Mouse (Mus musculus) adrenal gland, postnatal 36 days (tissue): ENCODE measurements around the gene Arhgef12. TPM values are rescaled to one million over a fixed set of nuclear protein-coding genes. Genes with fewer than 3 reads are reported as not detected.

Experiments
- DNase-seq, 2 experiments: peaks; one replicate each; pipeline ENCODE4 v3.0.0; 2021; ENCODE audit warnings: mixed read lengths in 1 of 2
- total RNA-seq, 2 experiments: library from RNA; stranded (reverse); gene quantifications; 2 replicates each; pipeline ENCODE4 v1.2.3; 2021

Arhgef12 gene
- total RNA-seq, 2 experiments from 2014 or later, result 122 to 142 TPM

DNA sequence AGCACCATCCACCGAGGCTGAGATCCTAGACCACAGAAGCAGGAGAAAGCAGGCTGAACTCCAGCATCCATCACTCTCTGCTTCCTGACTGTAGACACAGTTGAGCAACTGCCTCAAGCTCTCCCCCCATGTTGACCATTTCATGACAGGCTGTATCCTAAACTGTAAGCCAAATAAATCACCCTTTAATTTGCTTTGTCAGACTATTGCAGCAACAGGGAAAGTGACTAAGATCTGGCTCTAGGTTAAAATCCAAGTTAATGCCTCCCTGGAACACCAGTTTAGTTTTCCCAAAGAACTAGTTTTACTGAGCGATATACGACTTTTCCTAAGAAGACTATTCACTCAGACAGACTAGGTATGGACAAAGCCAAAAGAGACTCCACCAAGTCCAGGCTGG lies 28.3 kb downstream of the Arhgef12 start:
- no peak for DNase-seq

DNA sequence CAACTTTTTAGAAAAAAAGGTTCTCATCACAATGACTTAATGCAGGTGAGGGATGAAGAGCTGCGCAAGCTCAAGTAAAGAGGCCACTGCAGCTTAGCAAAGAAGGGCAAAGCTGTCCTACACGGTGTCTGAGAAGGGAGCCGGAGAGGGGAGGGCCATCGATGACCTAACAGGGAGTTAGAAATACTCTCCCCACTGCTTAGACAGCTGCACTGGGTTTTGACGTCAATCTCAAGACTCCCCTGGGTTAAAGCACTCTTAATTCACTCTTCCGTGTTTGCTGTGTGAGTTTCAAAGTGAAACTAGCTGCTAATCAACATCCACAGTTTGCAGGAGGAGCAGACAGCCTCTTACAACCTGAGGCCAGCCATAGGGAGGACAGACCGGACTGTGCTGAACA lies 30.9 kb downstream of the Arhgef12 start:
- no peak for DNase-seq

DNA sequence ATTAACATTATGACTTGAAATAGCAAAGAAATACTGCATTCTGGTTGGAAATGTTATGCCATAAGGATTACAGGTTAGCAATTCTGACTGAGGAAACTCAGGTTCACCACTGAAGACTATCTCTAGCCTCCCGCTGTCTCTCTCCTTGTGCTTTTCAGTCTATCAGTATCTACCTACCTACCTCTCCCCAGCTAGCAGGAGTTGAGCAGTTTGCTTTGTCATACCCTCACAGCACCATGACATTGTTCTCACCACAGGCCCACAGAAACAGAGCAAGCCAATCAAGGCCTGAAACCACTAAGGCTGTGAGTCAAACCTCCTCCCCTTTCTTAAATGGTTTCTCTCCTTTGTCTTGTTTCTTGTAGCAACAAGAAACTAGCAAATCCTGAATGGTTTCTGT lies 32.4 kb downstream of the Arhgef12 start:
- DNase-seq, result no peak

DNA sequence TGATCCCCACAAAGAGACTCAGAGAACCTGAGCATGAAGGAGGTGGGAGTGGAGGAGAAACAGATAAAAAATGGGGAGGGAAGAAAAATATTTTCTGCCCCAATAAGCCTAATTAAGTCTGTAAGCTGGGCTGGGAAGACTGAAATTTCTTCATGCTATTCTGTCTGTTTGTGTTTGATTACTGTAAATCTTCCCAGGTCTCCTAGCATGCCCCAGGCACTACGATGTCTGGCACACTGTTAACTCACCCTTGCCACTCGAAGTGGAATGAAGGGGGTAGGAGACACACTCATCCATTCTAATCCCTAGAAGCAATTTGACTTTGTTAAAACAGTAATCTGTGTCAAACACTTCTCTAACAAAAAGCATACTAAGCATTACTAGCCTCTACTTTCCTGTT lies 35.3 kb downstream of the Arhgef12 start:
- DNase-seq, result no peak

DNA sequence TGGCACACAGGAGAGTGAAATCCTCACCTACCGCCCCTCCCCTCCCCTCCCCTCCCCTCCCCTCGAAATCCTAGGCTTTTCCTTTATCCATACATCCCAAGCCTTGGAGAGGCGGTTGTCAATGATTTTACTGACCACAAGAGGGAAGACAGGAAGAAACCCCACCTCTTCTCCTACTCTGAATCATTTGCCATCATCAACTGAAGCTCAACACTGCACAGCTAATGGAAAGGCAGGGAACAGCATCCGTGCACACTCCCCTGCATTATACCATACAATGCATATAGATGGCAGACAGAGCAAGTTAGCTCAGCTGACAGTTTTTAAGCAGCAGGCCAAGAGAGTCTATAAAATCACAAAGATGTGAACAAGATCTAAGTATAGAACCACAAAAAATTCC lies 35.9 kb downstream of the Arhgef12 start:
- no peak for DNase-seq

DNA sequence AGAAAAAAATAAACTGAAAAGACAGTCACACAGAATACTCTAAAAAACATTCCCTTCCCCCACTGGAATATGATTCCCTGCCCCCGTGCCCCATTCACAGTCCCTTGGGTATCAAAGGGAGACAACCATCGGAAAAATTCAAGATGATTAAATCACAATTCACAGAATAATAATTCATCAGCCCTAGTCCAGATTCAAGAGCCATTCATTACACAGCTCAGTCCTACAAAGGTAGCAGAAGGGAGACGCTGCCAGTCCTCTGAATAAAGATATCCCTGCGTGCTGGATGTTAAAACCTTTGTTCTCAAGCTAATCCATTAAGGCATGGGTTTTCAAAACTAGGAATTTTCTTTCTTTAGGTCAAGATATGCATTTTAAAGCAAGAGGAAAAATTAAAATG lies 36.5 kb downstream of the Arhgef12 start:
- no peak for DNase-seq

DNA sequence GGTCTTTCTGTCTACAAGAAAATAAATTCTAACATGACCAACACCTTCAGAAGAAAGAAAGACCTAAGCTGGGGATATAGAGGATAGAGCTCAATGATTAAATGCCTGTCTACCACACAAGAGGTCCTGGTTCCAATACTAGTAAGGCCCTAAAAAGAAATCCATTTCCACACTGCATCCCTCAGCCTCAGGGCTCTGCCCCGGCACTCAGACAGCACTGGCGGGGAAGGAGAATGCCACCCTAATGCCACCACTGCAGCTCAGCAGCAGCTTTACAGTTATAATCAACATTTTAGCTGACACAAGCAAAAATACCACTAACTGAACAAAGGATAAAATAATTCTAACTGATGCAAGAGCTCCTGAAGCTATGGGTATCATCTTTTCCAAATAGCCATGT lies 36.9 kb downstream of the Arhgef12 start:
- DNase-seq, result no peak

DNA sequence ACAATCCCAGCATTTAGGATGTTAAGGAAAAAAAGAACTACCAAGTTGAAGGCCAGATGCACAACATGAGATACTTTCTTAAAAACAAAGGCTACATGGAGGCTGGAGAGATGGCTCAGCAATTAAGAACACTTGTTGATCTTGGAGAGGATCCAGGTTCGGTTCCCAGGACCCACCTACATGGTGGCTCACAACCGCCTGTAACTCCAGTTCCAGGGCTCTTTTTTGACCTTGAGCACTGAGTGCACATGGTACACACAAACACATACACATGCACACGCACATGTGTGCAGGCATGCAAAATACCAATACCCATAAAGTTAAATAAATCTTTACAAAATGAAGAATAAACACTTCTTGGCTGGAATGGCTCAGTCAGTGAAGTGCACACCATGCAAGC lies 39.1 kb downstream of the Arhgef12 start:
- DNase-seq, result no peak

DNA sequence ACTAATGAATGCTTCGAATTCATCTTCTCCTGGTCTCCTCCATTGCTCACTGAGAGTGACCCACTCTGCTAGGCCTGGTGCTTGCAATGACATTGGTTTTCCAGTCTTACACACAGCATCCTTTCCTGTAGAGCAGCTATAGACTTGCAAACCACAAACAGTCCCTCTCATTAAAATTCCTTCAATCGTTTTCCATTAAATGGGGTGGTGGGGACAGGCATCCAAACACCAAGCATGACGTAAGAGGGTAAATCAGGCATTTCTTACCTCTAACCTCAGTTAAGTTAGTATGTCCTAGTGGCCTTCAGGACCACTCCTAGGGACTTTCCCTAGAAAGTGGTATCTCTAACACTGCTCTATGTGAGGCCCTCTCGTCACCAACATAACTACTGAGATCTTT lies 41.8 kb downstream of the Arhgef12 start:
- no peak for DNase-seq

DNA sequence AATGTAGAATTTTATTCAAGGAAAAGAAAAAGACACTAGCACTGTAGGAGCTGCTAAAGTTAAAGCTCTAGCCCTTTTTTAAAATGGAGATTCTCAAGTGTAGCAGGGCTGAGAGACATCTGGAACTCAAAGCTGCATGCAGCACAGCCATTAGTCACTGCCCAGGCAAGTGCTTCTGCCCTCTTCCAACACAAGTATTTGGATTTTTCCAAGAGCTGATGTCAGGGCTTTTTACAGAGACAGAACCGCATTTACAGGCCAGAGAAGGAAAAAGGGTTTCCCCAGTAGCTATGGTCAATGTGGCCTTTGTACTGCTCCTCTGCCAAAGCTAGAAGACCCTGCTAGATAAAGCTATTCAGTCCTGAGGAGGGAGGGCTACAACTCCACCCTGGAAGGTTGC lies 45.5 kb downstream of the Arhgef12 start:
- DNase-seq, result no peak

DNA sequence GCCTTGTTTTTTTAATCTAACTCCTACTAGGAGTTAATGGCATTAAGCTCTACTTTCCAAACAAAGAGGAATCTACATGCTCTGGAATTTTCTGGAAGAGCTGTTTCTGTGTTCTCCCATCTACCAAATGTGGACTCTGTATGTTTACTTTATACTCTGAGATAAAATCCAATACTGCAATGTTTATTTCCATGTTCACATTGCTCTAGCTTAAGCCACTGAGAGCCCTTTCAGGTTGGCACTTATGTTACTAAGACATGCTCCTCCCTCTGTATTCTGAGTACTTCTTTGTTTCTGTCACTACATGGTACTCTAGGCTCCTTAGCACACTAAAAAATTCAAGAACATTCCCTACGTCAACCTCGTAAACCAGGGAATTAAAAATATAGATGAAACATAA lies 56.6 kb downstream of the Arhgef12 start:
- DNase-seq, result no peak

DNA sequence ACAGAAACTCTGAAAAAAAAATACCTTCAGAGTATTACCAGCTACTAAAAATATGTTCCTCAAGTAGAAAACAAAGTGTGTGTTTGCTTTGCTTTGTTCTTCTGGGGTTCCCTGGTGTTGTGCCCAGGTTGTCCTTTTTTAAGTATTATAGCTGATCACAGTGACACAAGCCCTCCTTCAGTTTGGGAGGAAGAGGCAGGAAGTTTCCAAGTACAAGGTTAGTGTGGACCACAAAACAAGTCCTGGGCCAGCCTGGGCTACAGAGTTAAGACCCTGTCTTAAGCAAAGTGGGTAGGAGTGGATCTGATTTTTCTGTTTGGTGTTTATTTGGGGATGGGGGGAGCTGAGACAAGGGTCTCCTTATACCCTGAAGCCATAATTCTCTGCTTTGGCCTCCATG lies 62.6 kb downstream of the Arhgef12 start:
- no peak for DNase-seq

DNA sequence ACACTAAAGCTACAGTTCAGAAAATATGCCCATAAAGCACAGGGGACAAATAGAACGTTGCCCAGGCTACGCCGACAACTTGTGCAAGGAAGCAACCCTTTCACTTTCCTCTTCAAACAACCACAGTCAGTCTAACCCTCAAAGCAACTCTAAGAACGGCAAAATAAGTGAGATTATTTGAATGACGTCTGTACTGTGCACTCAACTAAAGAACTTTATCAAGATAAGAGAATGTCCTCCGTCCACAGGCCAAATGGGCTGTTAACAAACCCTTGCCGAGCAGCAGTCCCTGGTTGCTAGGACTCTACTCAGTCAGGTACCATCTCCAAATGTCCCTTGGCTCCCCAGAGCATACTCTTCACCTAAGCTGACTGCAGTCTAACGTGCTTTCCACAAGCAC lies 68.6 kb downstream of the Arhgef12 start:
- DNase-seq, result no peak

DNA sequence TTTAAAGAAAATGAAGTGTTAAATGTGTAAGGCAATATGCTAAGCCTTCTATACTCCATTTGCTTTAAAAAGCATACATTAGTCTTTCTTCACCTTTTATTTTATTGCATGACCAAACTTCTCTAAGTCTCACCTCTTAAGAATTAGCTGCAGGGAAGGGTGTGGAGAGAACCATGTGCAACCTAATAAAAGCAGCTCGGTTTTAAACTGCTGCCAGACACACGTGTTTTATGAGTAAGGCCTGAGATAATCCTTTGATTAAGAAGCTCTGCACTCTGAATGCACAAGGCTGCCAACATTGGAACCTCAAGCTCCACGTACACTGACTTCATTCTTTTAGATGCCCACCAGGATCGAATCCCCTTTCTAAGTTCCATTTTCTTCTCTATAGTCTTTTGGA lies 71.8 kb downstream of the Arhgef12 start:
- DNase-seq, result no peak

DNA sequence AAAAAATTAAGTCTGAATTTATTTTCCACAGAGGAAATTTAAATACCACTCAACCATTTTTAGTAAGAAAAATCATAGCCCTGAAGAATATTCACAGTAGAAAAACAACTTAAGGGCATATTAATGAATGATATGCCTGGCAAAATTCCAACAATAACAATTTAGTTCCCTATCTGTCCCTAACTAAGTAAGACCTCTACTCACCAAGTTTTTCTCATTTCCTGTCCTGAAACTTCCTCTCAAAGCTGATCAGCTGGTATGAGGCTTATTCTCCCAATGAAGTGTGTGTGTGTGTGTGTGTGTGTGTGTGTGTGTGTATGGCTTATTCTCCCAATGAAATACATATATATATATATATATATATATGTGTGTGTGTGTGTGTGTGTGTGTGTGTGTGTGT lies 72.8 kb downstream of the Arhgef12 start:
- no peak for DNase-seq

DNA sequence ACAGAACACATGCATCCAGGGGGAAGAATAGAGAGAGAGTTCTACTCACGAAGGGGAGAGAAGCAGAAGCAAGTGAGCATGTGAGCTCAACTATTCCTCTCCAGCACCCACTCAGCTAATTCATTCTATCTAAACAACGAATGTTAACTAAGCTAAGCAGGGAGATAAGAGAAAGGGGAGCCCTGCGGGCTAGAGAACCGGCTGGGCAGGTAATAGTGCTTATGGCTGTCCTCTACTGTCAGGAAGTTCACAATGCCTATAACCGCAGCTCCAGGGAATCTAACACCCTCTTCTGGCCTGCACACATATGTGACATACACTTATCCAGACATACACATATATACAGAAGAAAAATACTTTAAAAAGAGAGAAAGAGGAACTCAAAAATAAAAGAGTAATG lies 79.3 kb downstream of the Arhgef12 start:
- no peak for DNase-seq

DNA sequence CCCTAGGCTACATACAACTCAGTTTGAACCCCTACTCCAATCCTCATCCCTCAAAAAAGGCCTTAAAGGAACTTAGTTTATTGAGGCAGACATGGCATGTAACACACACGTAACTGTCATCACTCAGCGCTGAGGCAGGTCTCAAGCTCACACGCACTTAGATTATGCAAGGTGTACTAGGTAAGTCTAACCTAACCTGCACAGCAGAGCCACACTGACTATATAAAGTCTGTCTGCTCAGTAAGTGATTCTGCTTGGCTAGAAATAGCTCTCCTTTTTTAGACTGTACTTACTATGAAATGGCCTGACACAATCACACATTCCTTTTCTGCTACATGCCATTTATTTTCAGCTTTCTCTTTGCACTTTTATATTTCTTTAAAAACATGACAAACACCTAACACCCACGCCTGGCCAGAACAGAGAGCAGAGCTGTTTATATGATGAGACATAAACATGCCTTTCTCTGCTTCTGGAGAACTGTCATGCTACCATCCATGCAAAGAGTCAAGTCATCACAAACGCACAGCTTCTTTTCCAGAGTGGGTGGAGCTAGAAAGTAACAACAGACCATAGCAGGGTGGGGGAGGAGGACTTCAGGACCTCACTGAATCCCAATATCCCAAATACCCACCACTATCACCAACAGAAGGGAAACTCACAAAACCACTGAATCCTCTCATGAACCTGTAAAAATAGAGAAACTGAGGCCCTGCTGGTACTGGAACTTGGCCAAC lies 85.4 kb downstream of the Arhgef12 start:
- no peak for DNase-seq

DNA sequence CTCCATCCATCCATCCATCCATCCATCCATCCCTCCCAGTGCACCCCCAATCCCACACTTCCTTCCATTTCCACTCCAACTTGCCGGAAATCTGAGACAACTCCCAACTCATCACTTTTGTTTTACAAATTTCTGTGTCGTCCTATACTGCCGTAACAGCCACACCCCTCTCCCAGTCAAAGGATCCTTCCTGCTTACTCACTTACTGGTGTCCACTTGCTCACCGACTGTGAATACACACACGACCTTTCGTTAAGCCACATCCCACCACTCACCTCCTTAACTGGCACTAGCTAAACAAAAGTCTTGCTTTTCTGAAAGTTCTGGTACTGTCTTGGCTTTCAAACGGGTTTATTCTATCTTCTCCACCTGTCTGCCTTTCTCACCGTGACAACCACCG lies 87.4 kb downstream of the Arhgef12 start:
- no peak for DNase-seq

DNA sequence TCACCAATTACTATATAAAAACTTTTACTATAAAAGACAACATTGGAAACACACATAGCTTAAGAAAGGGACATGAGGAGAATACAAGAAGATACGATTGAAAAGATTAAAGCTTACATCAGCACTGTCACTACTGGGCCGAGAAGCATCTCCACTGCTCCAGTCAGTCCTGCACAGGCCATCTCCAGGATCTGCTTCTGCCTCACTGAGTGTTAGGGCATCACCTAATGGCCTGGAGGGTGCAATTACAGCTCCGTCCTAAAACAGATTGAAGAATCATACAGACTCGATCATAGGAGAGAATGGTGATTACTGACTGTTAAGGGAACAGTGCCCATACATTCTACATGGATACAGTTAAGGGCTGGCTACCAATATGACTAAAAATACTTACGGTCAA lies 91.3 kb downstream of the Arhgef12 start:
- no peak for DNase-seq

DNA sequence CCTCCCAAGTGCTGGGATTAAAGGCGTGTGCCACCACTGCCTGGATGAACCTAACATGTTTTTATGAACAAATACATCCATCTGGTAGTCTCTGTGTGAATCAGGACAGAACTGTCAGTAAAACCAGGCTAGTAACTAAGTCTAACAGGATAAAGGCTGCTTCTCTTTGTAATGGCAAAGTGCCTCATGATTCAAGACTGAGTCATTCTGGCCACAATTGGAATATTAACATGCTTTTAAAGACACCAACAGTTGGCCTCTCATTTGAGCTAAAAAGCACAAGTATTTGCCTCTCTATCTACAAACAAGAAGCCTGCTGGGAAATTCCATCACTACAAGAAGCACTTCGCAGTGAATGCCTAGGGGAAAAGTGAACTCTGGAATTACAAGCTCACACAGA lies 91.7 kb downstream of the Arhgef12 start:
- DNase-seq, result peak in 1 of 2 experiments; percentile 30

DNA sequence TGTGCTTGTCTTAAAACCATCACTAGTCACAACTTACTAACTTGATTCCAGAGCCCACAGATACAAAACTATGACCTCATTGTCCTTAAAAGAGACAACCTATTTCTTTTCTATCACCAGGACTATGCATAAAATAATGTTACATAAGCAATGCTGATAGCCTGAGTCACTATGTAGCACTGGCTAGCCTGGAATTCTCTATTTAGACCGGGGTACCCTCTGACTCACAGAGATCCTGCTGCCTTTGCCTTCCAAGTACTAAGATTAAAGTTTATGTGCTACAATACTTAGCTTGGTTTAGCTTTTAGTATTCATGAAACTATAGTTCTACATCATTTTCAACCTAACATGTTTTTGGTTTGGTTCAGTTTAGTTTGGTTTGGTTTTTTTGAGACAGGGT lies 92.2 kb downstream of the Arhgef12 start:
- no peak for DNase-seq

DNA sequence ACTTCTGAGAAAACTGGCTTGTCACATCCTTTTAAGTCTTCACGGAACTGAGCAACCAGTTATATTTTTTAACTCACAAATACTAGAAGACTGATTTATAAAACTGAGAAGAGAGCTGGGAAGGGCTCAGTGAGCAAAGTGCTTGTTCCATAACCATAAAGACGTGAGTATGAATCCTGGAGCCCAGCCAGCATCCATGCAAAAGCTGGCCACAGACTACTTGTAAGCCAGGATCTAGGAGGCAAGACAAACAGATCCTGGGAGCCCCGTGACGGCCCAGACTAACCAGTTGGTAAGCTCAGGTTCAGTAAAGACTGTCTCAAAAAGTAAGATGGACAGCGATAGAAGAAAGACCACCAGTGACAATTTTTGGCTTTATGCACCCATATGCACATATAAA lies 94.5 kb downstream of the Arhgef12 start:
- DNase-seq, result no peak

DNA sequence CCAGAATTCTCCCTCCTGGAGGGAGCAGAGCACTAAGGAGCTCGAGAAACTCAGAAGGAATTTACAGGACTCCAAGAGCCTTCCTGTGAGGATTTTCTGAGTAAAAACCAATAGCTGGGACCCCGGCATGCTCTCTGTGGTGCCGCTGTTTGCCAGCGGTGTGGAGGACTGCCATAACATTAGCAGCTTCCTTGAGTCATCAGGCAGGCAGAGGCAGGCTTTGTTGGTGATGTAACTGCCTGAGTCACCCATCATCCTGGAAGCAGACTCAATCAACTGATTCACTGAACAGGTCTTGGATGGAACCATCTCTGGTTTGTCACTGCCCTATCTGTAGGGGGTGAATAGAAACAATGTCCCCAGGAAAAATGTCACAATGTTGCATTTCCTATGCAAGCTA lies 96.0 kb downstream of the Arhgef12 start:
- peak; percentile 71 to 79 for DNase-seq

DNA sequence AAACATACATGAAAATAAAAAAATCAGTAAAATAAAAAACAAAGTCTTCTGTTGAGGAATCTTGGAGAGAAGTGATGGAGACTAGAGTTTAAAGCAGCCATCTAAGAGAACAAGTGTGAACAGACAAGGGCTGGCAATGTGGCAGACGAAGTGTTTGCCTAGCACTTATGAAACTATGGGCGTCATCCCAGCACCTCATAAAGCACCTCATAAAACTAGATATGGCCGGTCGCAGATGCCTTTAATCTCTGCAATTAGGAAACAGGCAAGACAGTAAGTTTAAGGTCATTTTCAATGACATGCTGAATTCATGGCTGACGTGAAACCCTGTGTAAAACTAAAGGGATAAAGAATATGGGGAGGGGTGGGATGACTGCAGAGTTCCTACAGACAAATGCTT lies 103.2 kb downstream of the Arhgef12 start:
- no peak for DNase-seq

DNA sequence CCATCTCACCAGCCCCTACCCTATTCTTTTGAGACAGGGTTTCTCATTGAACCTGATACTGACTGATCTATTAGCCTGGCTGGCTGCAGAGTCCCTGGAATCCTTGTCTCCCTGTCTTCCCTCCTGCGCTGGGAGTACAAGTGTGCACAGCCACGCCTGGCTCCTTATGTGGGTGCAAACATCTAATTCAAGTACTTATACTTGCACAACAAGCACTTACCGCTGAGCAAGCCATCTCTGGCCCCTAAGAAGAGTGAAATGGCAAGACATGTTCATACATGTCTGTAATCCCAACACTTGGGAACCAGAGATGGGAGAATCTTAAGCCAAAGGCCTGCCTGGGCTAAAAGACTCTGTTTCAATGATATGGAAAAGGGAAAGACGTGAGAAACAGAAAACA lies 104.0 kb downstream of the Arhgef12 start:
- DNase-seq, result no peak
